Mouse (Mus musculus) CH12.LX (cell line): ENCODE measurements around the gene Npepps.

Experiments used
- CHD1 ChIP-seq: IDR thresholded peaks from 2 replicates; pipeline ENCODE4 v1.6.1; 2012; ENCODE audit warnings: low read depth, low read length, improper control_type of control experiment, inconsistent platforms
- CTCF ChIP-seq, 2 experiments: IDR thresholded peaks in 1 of 2; conservative IDR thresholded peaks in 1 of 2; 2 replicates each; pipeline ENCODE4 v1.5.1; 2011 to 2012; ENCODE audit warnings: low read depth in 2 of 2, low read length in 2 of 2, improper control_type of control experiment in 1 of 2, inconsistent platforms in 1 of 2, mild to moderate bottlenecking in 1 of 2, moderate library complexity in 1 of 2
- EP300 ChIP-seq: IDR thresholded peaks from 2 replicates; pipeline ENCODE4 v1.6.1; 2011; ENCODE audit warnings: low read length, improper control_type of control experiment
- JUND ChIP-seq: conservative IDR thresholded peaks from 2 replicates; pipeline ENCODE4 v1.6.1; 2011; ENCODE audit warnings: low read depth, low read length, improper control_type of control experiment
- TBP ChIP-seq: conservative IDR thresholded peaks from 2 replicates; pipeline ENCODE4 v1.6.1; 2011; ENCODE audit warnings: low read depth, low read length, improper control_type of control experiment

- TF ChIP-seq CTCF (conservative IDR thresholded peaks at IDR 0.05 in 1 of 2, IDR thresholded peaks at IDR 0.05 in 1 of 2; ENCODE audit: low read depth in 2 of 2, low read length in 2 of 2) (no peak), CHD1 (no peak), JUND (no peak), TBP (no peak), EP300 (no peak)
These were observed 7.2 kb upstream of the Npepps start for GRCm38 (mm10) chr11:97287643-97288042.
